Mouse (Mus musculus) lung, adult 2 months (tissue): ENCODE measurements around the gene Med1. TPM values are rescaled to one million over a fixed set of nuclear protein-coding genes. Genes with fewer than 3 reads are reported as not detected.

Experiments
- DNase-seq: peaks from one replicate; pipeline ENCODE4 v3.0.0; 2022
- H3K4me1 ChIP-seq: fragments of 200-500 bp; 2 replicates; pipeline ENCODE4 v1.6.1; 2011; ENCODE audit warnings: low read length; ENCODE audit not compliant: control insufficient read depth, insufficient read depth
- H3K4me3 ChIP-seq: fragments of 200-500 bp; replicated peaks from 2 replicates; pipeline ENCODE3; 2011; ENCODE audit warnings: low read depth, mild to moderate bottlenecking, control low read depth, low read length; ENCODE audit errors: extremely low read depth
- CTCF ChIP-seq: fragments of 200-500 bp; IDR thresholded peaks from 2 replicates; pipeline ENCODE4 v1.5.1; 2011; ENCODE audit warnings: mild to moderate bottlenecking, low read length, control low read depth; ENCODE audit not compliant: insufficient read depth
- POLR2A ChIP-seq: fragments of 200-500 bp; IDR thresholded peaks from 2 replicates; pipeline ENCODE4 v1.6.1; 2011; ENCODE audit warnings: low read depth, mild to moderate bottlenecking, control low read depth, low read length, borderline replicate concordance; ENCODE audit errors: extremely low read depth
- WGBS: fragments of 180-500 bp; shearing (Covaris S2); methylation state at CpG from one replicate; pipeline ENCODE4 v1.1.7; 2018; 5-methylcytosine and 5-hydroxymethylcytosine counted together
- polyA plus RNA-seq: library from polyadenylated mRNA; depleted of rRNA; stranded (reverse); fragments of >200 nt; gene quantifications from 2 replicates; pipeline ENCODE4 v1.2.3, GENCODE M21; 2012; rRNA removed

Med1 gene
- polyA plus RNA-seq, 1 experiment = 13.7 TPM

DNA sequence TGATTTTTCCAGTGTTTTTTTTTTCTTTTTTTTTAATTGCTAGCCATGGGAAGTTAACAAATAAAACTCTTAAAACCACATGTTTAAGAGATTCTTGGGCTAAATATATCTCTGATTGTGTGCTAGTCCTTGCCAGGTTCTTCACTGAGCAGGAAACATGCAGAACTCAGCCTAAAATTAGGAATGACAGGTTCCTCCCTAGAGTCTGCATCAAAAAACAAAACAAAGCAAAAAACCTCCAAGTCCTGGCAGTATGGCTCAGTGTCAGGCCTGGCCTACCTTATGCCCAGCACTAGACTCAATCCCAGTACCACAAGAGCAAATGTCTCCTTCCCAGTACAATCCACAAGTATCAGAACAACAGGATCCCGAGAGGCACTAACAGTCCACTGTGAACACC, 78.7 kb downstream of the Med1 start:
- WGBS = 85% methylated on average over 1 of the region's 1 CpGs
- no peak for DNase-seq
- TF ChIP-seq POLR2A (no peak), CTCF (no peak)
- Histone ChIP-seq H3K4me1 (no peaks in the 10 kb centered on the region), H3K4me3 (no peak overlapping the region)

- TF ChIP-seq CTCF (no peak), POLR2A (no peak)
- 66% methylated on average over 4 of the region's 4 CpGs for WGBS
- H3K4me1 ChIP-seq = no peaks in the 10 kb centered on the region
- DNase-seq = no peak
- H3K4me3 ChIP-seq = no peak overlapping the region
These were observed 79.6 kb downstream of the Med1 start for GRCm38 (mm10) chr11:98113504-98113903.

- 80% methylated on average over 5 of the region's 5 CpGs for WGBS
- no peak for TF ChIP-seq CTCF
- no peak for TF ChIP-seq POLR2A
- Histone ChIP-seq H3K4me3 (no peak overlapping the region), H3K4me1 (no peaks in the 10 kb centered on the region)
- no peak for DNase-seq
These were observed 83.4 kb downstream of the Med1 start for GRCm38 (mm10) chr11:98109706-98110105.

Other genes with a start within 250 kb of the Med1 start
- gene Plxdc1, start 206.8 kb downstream of the Med1 start, polyA plus RNA-seq = 18.5 and 20.9 TPM in 2 replicates
- 2.7 and 5.1 TPM in 2 replicates for gene Arl5c, start 197.1 kb downstream of the Med1 start, polyA plus RNA-seq
- 16.0 and 25.6 TPM in 2 replicates for gene Cacnb1, start 170.3 kb downstream of the Med1 start, polyA plus RNA-seq
- gene Rpl19, start 166.6 kb downstream of the Med1 start, polyA plus RNA-seq = 426 and 513 TPM in 2 replicates
- 0.88 and 1.2 TPM in 2 replicates for gene Stac2, start 139.8 kb downstream of the Med1 start, polyA plus RNA-seq
- gene Fbxl20, start 42.9 kb downstream of the Med1 start, polyA plus RNA-seq = 16.8 and 20.3 TPM in 2 replicates
- gene Cdk12, start 9.8 kb upstream of the Med1 start, polyA plus RNA-seq = 12.3 and 13.9 TPM in 2 replicates
- gene Neurod2, start 136.4 kb upstream of the Med1 start, polyA plus RNA-seq = not detected in 2 replicates
- gene Ppp1r1b, start 155.1 kb upstream of the Med1 start, polyA plus RNA-seq = 20.0 and 22.1 TPM in 2 replicates
- 131 and 143 TPM in 2 replicates for gene Stard3, start 165.1 kb upstream of the Med1 start, polyA plus RNA-seq
- gene Tcap, start 190.5 kb upstream of the Med1 start, polyA plus RNA-seq = 73.7 and 136 TPM in 2 replicates
- gene Pnmt, start 193.2 kb upstream of the Med1 start, polyA plus RNA-seq = 2.0 and 3.5 TPM in 2 replicates
- 26.6 and 28.1 TPM in 2 replicates for gene Pgap3, start 207.2 kb upstream of the Med1 start, polyA plus RNA-seq
- 31.7 and 33.8 TPM in 2 replicates for gene Erbb2, start 219.2 kb upstream of the Med1 start, polyA plus RNA-seq
- 44.8 and 58.0 TPM in 2 replicates for gene Mien1, start 245.7 kb upstream of the Med1 start, polyA plus RNA-seq